Mouse (Mus musculus) CH12.LX (cell line): ENCODE results near the gene Pih1d2. TPM values are rescaled to one million over a fixed set of nuclear protein-coding genes. Genes with fewer than 3 reads are reported as not detected.

Experiments
- DNase-seq: peaks from one replicate; pipeline ENCODE4 v3.0.0-alpha.2; 2013; ENCODE audit errors: extremely low read depth
- H3K27ac ChIP-seq: 2 replicates; pipeline ENCODE4 v1.5.1; 2012; ENCODE audit warnings: low read depth, mild to moderate bottlenecking, control low read depth, moderate library complexity; ENCODE audit not compliant: insufficient read depth
- H3K27me3 ChIP-seq: replicated peaks from 2 replicates; pipeline ENCODE3; 2012; ENCODE audit warnings: inconsistent platforms
- H3K36me3 ChIP-seq, 2 experiments: replicated peaks in 1 of 2; 2 replicates each; pipeline versions ENCODE3 to v1.6.1; 2012; ENCODE audit warnings: inconsistent platforms in 1 of 2, low read length in 1 of 2, mild to moderate bottlenecking in 1 of 2, mixed read lengths in 1 of 2, moderate library complexity in 1 of 2; ENCODE audit not compliant: control insufficient read depth in 1 of 2, insufficient read depth in 1 of 2
- H3K4me1 ChIP-seq, 2 experiments: 2 replicates each; pipeline ENCODE4 v1.6.1; 2012; ENCODE audit warnings: inconsistent platforms in 1 of 2, moderate library complexity in 1 of 2; ENCODE audit not compliant: insufficient read depth in 2 of 2, control insufficient read depth in 1 of 2
- H3K4me2 ChIP-seq: 2 replicates; pipeline ENCODE4 v1.6.1; 2012; ENCODE audit warnings: low read depth, mild to moderate bottlenecking, control low read depth; ENCODE audit not compliant: poor library complexity, insufficient read depth, severe bottlenecking
- H3K4me3 ChIP-seq, 3 experiments: fragments of 150-350 bp in 1 of 3; sonication (generic) in 1 of 3; replicated peaks in 1 of 3; 2 replicates each; pipeline versions ENCODE3 to v1.5.1; 2011 to 2012; ENCODE audit warnings: low read depth in 2 of 3, low read length in 2 of 3, mild to moderate bottlenecking in 2 of 3, moderate library complexity in 2 of 3, control low read depth in 1 of 3, improper control_type of control experiment in 1 of 3, inconsistent platforms in 1 of 3, mixed read lengths in 1 of 3; ENCODE audit not compliant: poor library complexity in 1 of 3
- H3K79me2 ChIP-seq: replicated peaks from 2 replicates; pipeline ENCODE4 v1.6.1; 2012; ENCODE audit warnings: mild to moderate bottlenecking, moderate library complexity; ENCODE audit not compliant: control insufficient read depth, poor library complexity, insufficient read depth, severe bottlenecking; ENCODE audit errors: extremely low read depth
- H3K9ac ChIP-seq: 2 replicates; pipeline ENCODE4 v1.6.1; 2012; ENCODE audit warnings: low read depth, mild to moderate bottlenecking, control low read depth, moderate library complexity; ENCODE audit not compliant: insufficient read depth
- H3K9me3 ChIP-seq: replicated peaks from 2 replicates; pipeline ENCODE3; 2012; ENCODE audit warnings: low read length, inconsistent platforms, mixed read lengths
- BHLHE40 ChIP-seq: IDR thresholded peaks from 2 replicates; pipeline ENCODE4 v1.6.1; 2011; ENCODE audit warnings: mild to moderate bottlenecking, low read depth, low read length, improper control_type of control experiment
- ELF1 ChIP-seq: IDR thresholded peaks from 2 replicates; pipeline ENCODE4 v1.6.1; 2014; ENCODE audit warnings: low read depth, mild to moderate bottlenecking, inconsistent platforms, low read length, improper control_type of control experiment
- EP300 ChIP-seq: IDR thresholded peaks from 2 replicates; pipeline ENCODE4 v1.6.1; 2011; ENCODE audit warnings: low read length, improper control_type of control experiment
- ETS1 ChIP-seq: conservative IDR thresholded peaks from 2 replicates; pipeline ENCODE4 v1.6.1; 2012; ENCODE audit warnings: low read depth, mild to moderate bottlenecking, inconsistent platforms, low read length, improper control_type of control experiment, moderate library complexity
- GABPA ChIP-seq: IDR thresholded peaks from 2 replicates; pipeline ENCODE4 v1.6.1; 2012; ENCODE audit warnings: low read depth, low read length, improper control_type of control experiment, inconsistent platforms; ENCODE audit not compliant: insufficient replicate concordance
- HCFC1 ChIP-seq: IDR thresholded peaks from 2 replicates; pipeline ENCODE4 v1.6.1; 2012; ENCODE audit warnings: low read depth, mild to moderate bottlenecking, inconsistent platforms, low read length, improper control_type of control experiment
- JUND ChIP-seq: conservative IDR thresholded peaks from 2 replicates; pipeline ENCODE4 v1.6.1; 2011; ENCODE audit warnings: low read depth, low read length, improper control_type of control experiment
- MAZ ChIP-seq: IDR thresholded peaks from 2 replicates; pipeline ENCODE4 v1.6.1; 2012; ENCODE audit warnings: low read depth, mild to moderate bottlenecking, inconsistent platforms, low read length, improper control_type of control experiment, moderate library complexity
- MYC ChIP-seq: IDR thresholded peaks from 2 replicates; pipeline ENCODE4 v1.6.1; 2011; ENCODE audit warnings: low read depth, mild to moderate bottlenecking, improper control_type of control experiment, low read length
- NELFE ChIP-seq: IDR thresholded peaks from 2 replicates; pipeline ENCODE4 v1.6.1; 2011; ENCODE audit warnings: low read depth, low read length, improper control_type of control experiment
- POLR2A ChIP-seq: IDR thresholded peaks from 2 replicates; pipeline ENCODE4 v1.6.1; 2011; ENCODE audit warnings: low read depth, mild to moderate bottlenecking, improper control_type of control experiment, low read length
- POLR2AphosphoS2 ChIP-seq: IDR thresholded peaks from 2 replicates; pipeline ENCODE4 v1.6.1; 2011; ENCODE audit warnings: low read depth, low read length, improper control_type of control experiment
- RCOR1 ChIP-seq: conservative IDR thresholded peaks from 2 replicates; pipeline ENCODE4 v1.6.1; 2012; ENCODE audit warnings: low read depth, mild to moderate bottlenecking, inconsistent platforms, low read length, improper control_type of control experiment
- USF1 ChIP-seq: IDR thresholded peaks from 2 replicates; pipeline ENCODE4 v1.6.1; 2014; ENCODE audit warnings: low read depth, mild to moderate bottlenecking, inconsistent platforms, low read length, improper control_type of control experiment
- ZMIZ1 ChIP-seq: IDR thresholded peaks from 2 replicates; pipeline ENCODE4 v1.6.1; 2012; ENCODE audit warnings: low read depth, mild to moderate bottlenecking, inconsistent platforms, low read length, improper control_type of control experiment
- ZNF384 ChIP-seq: IDR thresholded peaks from 2 replicates; pipeline ENCODE4 v1.6.1; 2012; ENCODE audit warnings: low read depth, low read length, improper control_type of control experiment, inconsistent platforms
- dilution Hi-C: fragments of 300-500 bp; cut with MboI; formaldehyde crosslinking; loops from 2 replicates; pipeline ENCODE4 v1.14.3; 2020; ENCODE audit warnings: low sequenced_read_pairs; ENCODE audit not compliant: extremely low pct_unique_long_range_greater_than_20kb, extremely low pct_ligation_motif_present
- in situ Hi-C: fragments of 300-500 bp; cut with MboI; formaldehyde crosslinking; loops from 3 replicates; pipeline ENCODE4 v1.14.3; 2019; ENCODE audit warnings: low sequenced_read_pairs, low pct_ligation_motif_present, low pct_unique_long_range_greater_than_20kb, mixed read lengths
- polyA plus RNA-seq: library from polyadenylated mRNA; unstranded; fragments of >175 nt; gene quantifications from 2 replicates; pipeline ENCODE4 v1.2.1, GENCODE M21; 2012; ENCODE audit warnings: low read depth; ENCODE audit not compliant: insufficient read length
- total RNA-seq, 2 experiments: library from RNA; depleted of rRNA; stranded (reverse); fragments of 300-350 nt in 1 of 2; fragments of >200 nt in 1 of 2; gene quantifications; 2 replicates each; pipeline ENCODE4 v1.2.3; 2012 to 2014

Pih1d2 gene
- total and polyA plus RNA-seq, 3 experiments = 1.8 to 5.5 (median 2.8) TPM

DNA sequence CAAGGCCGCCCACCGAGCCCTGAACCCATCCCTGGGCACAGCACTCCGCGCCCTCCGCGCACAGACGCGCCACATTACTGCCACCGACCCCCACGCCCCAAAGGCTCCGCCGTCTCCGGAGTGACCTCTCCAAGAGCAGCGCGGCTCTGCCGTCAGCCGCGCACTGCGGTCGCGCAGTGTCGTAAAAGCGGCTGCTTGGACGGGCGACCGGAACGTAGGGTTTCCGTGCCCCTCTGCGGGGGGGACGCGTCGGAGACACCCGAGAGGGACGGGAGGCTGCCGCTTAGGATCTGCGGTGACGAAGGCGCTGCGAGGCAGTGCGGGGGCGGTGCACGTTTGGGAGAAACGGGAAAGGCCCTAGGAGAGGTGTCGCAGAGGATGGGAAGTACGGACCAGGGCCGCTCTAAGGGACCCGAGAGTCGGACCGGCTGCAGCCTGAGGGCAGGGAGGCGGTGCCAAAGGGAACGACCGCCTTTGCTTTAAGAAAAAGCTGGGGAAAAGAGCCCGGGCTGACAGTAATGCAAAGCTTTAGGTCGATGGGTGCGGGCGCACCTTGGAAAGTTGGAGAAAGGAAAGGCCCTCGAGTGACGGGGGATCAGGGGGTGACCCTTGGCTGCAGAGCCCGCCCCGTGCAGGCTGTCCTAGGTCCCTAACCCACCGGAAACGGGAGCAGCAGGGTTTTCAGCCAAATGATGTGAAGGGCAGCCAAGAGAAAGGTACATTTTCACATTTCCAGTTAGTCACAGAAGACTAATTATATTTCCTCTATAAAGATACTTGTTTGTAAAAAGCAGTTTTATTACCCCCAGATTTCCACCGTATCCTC, 42.5 kb downstream of the Pih1d2 start, which contains the start of gene Dlat (continued):
- TF ChIP-seq ELF1 = peak; percentile 72; the same call in 1 of the 2 replicates

DNA sequence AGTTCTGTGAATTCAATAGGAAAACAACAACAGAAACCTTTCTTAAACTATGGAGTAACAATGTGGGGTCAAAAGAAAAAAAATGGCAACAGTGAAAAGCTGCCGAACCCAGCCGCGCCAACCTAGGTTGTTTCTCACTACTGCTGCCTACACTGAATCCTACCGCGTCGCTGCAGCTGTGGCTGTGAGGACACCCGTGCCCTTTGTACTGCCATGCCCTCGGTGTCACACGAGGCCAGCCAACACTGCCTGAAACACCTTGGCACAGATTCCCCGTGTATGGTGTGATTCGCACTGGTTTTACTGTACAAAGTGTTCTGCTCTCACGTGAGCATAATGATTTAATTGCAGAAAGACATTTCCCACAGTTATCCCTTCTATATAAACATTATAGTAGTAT, 43.3 kb downstream of the Pih1d2 start:
- peak overlapping the region; percentile 50 to 95 (median 84) for H3K4me3 ChIP-seq
- peaks cover 7% of the 10 kb centered on the region; the same call in 1 of the 2 replicates for H3K79me2 ChIP-seq
- no peaks in the 10 kb centered on the region for H3K27me3 ChIP-seq
- H3K9me3 ChIP-seq = no peaks in the 10 kb centered on the region
- H3K4me2 ChIP-seq = peak overlapping the region; percentile 74
- TF ChIP-seq NELFE = no peak
- TF ChIP-seq BHLHE40 = peak; percentile 65
- TF ChIP-seq ZNF384 = 0 out of 2 replicates have a peak, but pooled peaks have one; percentile 45
- TF ChIP-seq, all 38 proteins: peak for 2
- H3K27ac ChIP-seq = no peak overlapping the region
- dilution Hi-C loops = no loop called here
- peak; percentile 13 for DNase-seq
- H3K36me3 ChIP-seq = peaks cover 3 to 21% of the 10 kb centered on the region in 2 experiments
- in situ Hi-C loops = no loop called here
- H3K9ac ChIP-seq = peak overlapping the region; percentile 88
- peaks cover 2 to 16% of the 10 kb centered on the region in 2 experiments for H3K4me1 ChIP-seq

DNA sequence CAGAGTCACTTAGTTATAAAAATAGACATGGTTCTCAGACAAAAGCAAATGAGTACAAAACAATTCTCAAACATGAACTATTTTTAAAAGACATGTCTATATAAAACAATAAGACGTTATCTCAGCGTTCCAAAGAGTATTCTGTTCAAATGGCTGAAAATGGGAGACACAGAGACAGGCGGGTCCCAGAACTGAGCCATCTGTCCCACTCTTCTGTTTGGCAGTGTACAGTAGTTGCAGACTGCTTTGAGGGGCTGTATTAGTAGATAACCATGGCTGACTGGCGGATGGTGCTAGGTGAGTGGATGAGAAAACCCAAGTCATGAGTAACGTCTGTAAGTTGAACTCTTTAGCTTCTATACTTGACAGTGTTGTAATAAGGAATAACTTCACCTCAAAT, 47.7 kb downstream of the Pih1d2 start:
- no peak overlapping the region for H3K27ac ChIP-seq
- H3K79me2 ChIP-seq = no peaks in the 10 kb centered on the region
- no peaks in the 10 kb centered on the region for H3K27me3 ChIP-seq
- in situ Hi-C loops (no loop called here), dilution Hi-C loops (no loop called here)
- no peak overlapping the region for H3K9ac ChIP-seq
- no peak overlapping the region for H3K4me3 ChIP-seq
- H3K9me3 ChIP-seq = no peaks in the 10 kb centered on the region
- TF ChIP-seq POLR2A (no peak), MYC (no peak), USF1 (no peak), ZMIZ1 (no peak), RCOR1 (no peak), ETS1 (no peak), MAZ (no peak), EP300 (no peak), BHLHE40 (no peak), GABPA (no peak), JUND (no peak), POLR2AphosphoS2 (no peak), NELFE (no peak), HCFC1 (no peak)
- H3K4me2 ChIP-seq = no peak overlapping the region
- no peaks in the 10 kb centered on the region for H3K36me3 ChIP-seq
- no peak for DNase-seq
- peaks cover 2 to 4% of the 10 kb centered on the region in 2 experiments for H3K4me1 ChIP-seq
